Mouse (Mus musculus): Measurements from ENCODE around the gene Gm4353.

GRCm38 (mm10) chr7:116110661-116111060 lies 26.2 kb upstream of the Gm4353 start:
- no peak for TF ChIP-seq CTCF (IDR thresholded peaks at IDR 0.05; ENCODE audit: low read depth, low read length)
- TF ChIP-seq GATA1 (IDR thresholded peaks at IDR 0.05; ENCODE audit: borderline replicate concordance, low read length) = no peak
- no peak for TF ChIP-seq GATA2 (IDR thresholded peaks at IDR 0.05; ENCODE audit: borderline replicate concordance, low read depth, low read length)

Data from G1E (cell line).